Mouse (Mus musculus): ENCODE results near the gene Ints3. TPM values are rescaled to one million over a fixed set of nuclear protein-coding genes. Genes with fewer than 3 reads are reported as not detected.

Gene Ints3
- total RNA-seq (2021) = 10 to 100 TPM; 57.0 to 62.0 TPM

GRCm38 (mm10) chr3:90433381-90434020 is at the start of gene Ints3:
Gene Ints3 (minus strand): TSS chr3:90433622.
- intact Hi-C loops (cut with DNase I) = loop anchor here (5.0 kb wide), 1 partner anchor 34 kb away; the partner anchor contains the start of gene Npr1
- peak; percentile 99 to 100 for DNase-seq (ENCODE audit: extremely low spot score in 1 of 2, low spot score in 2 of 2)

- DNase-seq (ENCODE audit: extremely low spot score in 1 of 2, low spot score in 2 of 2) = peak; percentile 96 to 98
- intact Hi-C loops (cut with DNase I) = no loop called here
Observed at GRCm38 (mm10) chr3:90475831-90476611, 42.6 kb upstream of the Ints3 start, which contains the start of gene Ilf2. Gene Ilf2 (plus strand): TSS chr3:90476126.

GRCm38 (mm10) chr3:90475151-90475830 is 41.9 kb upstream of the Ints3 start:
- no peak for DNase-seq (ENCODE audit: extremely low spot score in 1 of 2, low spot score in 2 of 2)
- intact Hi-C loops (cut with DNase I) = no loop called here

DNA sequence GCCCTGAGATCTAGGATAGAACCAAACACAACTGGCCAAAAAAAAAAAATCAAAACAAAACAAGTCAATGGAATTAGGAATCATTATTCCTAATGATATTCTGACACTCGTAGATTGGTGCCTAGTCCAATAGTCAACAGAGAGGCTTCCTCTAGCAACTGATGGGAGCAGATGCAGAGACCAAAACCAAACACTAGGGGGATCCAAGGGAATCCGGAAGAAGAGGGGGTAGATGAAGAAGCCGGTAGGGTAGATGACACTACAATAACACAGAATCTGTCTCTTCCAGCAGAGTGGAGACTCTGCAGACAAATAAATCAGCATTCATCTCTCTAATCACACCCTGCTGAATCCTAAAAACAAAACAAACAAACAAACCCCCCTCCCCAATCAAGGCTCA is 38.8 kb upstream of the Ints3 start:
- intact Hi-C loops (cut with DNase I) = no loop called here
- peak in 1 of 2 experiments; percentile 37 for DNase-seq (ENCODE audit: extremely low spot score in 1 of 2, low spot score in 2 of 2)

GRCm38 (mm10) chr3:90467618-90468300 is 34.3 kb upstream of the Ints3 start:
- intact Hi-C loops (cut with DNase I) = loop anchor here (2.0 to 5.0 kb wide), 2 partner anchors 35 to 55 kb away; partner anchors contain the start of gene Ints3
- DNase-seq (ENCODE audit: extremely low spot score in 1 of 2, low spot score in 2 of 2) = no peak

DNA sequence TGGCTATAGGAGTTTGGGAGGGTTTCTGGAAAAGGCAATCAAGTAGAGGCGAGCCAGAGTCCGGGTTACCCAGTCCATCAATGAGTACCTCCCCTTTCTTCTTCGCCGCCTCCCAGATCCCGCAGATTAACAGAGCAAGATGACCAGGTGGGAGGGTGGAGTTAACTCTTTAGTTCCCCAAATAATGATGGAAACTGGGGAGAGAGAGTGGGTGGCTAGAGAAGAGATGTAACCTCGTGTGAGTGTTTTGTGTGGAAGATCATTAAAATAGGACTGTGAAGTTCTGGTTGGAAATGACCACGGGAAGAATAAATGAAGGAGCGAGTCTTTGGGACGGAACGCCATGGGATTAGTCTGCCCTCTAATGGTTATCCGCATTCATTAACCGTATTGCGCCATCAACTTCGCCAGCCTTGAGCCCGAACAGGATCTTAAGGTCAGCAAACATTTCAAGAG is 32.9 kb upstream of the Ints3 start:
- intact Hi-C loops (cut with DNase I) = loop anchor here (2.0 to 5.0 kb wide), 2 partner anchors 34 to 54 kb away; partner anchors contain the start of gene Ints3
- DNase-seq (ENCODE audit: extremely low spot score in 1 of 2, low spot score in 2 of 2) = peak; percentile 49 to 64

- intact Hi-C loops (cut with DNase I) = loop anchor here (2.0 to 5.0 kb wide), 2 partner anchors 33 to 53 kb away; partner anchors contain the start of gene Ints3
- DNase-seq (ENCODE audit: extremely low spot score in 1 of 2, low spot score in 2 of 2) = peak in 1 of 2 experiments; percentile 73
Observed at GRCm38 (mm10) chr3:90465686-90466310, 32.4 kb upstream of the Ints3 start, which contains the start of gene Npr1. Gene Npr1 (minus strand): TSS chr3:90465866.

GRCm38 (mm10) chr3:90465081-90465685 is 31.8 kb upstream of the Ints3 start:
- DNase-seq (ENCODE audit: extremely low spot score in 1 of 2, low spot score in 2 of 2) = peak in 1 of 2 experiments; percentile 48
- intact Hi-C loops (cut with DNase I) = loop anchor here (5.0 kb wide), 1 partner anchor 33 kb away; the partner anchor contains the start of gene Ints3

DNA sequence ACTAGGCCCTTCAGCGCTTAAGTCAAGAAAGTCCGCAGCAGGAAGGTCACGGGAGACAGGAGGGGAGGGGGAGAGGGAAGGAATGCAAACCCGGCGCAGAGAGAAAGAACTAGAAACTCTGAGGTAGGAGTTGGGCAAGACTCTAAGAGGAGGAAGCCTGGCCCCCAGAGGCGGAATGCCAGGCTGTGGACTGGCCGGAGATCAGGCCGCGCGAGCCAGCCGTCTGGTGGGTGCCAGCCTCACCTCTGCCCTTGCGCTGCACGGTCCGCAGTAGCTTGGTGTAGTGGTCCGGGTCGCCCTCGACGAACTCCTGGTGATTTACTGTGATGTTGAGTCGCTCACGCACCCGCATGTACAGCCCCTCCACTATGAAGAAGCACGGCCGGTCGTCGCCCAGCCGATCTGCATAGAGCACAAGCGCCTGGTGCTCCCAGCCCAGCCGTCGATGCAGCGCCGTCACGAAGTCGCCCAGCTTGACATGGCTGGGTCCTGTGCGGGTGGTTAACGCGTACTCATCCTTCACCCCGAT is 31.2 kb upstream of the Ints3 start:
- DNase-seq (ENCODE audit: extremely low spot score in 1 of 2, low spot score in 2 of 2) = peak in 1 of 2 experiments; percentile 48
- intact Hi-C loops (cut with DNase I) = loop anchor here (5.0 kb wide), 1 partner anchor 32 kb away; the partner anchor contains the start of gene Ints3

DNA sequence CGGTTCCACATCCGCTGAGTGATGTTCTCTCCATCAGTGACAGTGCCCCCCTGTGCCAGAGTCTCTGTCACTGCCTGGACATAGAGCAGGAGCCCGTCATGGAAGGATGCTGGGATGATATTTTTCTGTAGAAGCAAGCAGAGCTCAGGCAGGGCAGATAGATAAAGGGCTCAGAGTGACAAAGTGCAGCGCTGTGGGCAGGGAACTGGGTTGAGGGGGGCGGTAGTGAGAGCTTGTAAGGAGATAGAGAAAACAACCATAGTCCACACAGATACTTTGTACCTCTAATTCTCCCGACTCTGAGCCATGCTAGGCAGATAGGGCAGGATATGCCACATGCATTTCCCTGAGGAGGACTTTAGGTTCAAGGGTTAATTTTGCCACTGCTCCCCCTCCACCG is 29.2 kb upstream of the Ints3 start:
- intact Hi-C loops (cut with DNase I) = no loop called here
- DNase-seq (ENCODE audit: extremely low spot score in 1 of 2, low spot score in 2 of 2) = no peak

DNA sequence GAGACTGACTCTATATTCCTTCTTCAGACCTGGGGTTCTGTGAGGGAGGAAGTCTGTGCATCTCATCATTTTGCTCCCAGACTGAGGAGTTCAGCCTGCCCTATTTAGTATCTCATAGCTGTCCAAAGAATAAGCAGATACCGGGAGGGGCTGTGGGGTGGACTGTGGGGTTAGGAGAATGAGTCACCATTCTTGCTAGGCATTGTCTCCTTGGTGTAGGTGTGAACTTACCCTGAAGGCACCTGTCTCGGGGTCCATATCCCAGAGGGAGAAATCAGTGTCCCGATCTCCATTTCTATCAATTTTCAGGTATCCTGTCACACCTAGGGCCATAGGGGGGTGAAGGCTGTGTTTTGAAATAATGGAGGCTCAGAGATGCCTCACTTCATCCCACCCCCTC is 28.5 kb upstream of the Ints3 start:
- no peak for DNase-seq (ENCODE audit: extremely low spot score in 1 of 2, low spot score in 2 of 2)
- intact Hi-C loops (cut with DNase I) = no loop called here

DNA sequence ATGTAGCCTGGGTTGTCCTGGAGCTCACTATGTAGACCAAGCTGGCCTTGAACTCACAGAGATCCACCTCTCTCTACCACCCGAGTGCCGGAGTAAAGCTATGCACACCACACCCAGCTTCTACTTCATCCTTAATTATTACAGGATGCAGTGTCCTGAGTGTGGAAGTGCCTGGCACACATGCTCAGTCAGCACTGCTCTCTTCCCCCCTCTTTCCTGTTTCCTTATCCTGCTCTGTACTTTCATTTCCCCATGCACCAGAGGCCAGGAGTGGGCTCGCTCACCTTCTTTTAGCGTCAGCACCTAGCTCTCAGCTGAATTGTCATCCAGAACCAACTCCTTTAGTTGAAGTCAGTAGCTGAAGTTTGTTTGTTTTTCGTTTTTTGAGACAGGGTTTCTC is 26.9 kb upstream of the Ints3 start:
- intact Hi-C loops (cut with DNase I) = no loop called here
- DNase-seq (ENCODE audit: extremely low spot score in 1 of 2, low spot score in 2 of 2) = no peak

DNA sequence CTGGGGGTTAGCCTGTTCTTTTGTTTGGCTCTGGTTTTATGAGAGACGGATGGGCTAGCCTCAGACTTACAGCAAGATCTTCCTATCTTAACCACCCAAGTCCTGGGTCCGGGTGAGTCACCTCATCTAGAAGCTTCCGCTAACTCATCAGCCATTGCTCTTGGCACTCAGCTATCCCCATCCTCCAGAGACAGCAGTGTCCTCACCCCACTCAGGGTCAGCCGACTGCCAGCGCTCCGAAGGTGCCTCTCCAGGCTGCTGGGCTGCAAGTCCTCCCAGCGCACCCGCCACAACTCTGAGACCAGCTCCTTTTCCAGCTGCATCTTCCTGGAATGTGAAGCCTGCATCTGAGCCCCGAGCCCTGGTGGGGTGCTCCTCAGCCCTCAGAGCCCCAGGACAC is 26.3 kb upstream of the Ints3 start:
- intact Hi-C loops (cut with DNase I) = no loop called here

GRCm38 (mm10) chr3:90454931-90455330 is 21.5 kb upstream of the Ints3 start:
- DNase-seq (ENCODE audit: extremely low spot score in 1 of 2, low spot score in 2 of 2) = no peak

More for the DNA sequence above, 26.3 kb upstream of the Ints3 start:
- DNase-seq (ENCODE audit: extremely low spot score in 1 of 2, low spot score in 2 of 2) = no peak

DNA sequence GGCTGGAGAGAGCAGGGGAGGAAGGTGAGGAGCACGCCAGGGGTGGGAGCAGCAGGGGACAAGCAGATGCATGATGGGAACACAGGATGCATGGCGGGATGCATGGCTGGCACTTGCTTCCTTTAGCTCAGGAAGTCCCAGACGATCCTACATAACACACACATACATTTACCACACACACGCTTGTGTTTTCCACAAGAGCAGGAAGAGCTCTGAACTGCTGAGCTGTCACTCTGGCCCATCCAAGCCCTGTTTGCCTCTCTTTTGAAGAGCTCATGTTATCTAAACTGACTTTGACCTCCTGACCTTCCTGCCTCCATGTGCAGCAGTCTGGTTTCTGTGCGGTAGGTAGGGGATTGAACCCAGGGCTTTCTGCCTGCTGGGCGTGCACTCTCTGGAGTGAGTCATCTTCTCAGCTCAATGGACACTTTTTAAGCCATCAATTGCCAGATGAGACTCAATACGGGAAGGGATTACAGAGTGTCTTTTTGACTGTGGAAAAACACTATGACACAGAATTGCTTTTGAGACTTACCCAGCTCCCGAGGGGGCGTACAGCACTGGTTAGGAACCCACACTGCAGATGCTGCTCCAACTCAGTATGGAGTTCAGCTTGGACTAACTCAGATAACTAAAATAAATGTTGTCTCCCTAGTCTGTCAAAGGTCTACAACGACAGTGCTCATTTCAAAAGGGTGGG is 18.1 kb upstream of the Ints3 start:
- intact Hi-C loops (cut with DNase I) = no loop called here
- DNase-seq (ENCODE audit: extremely low spot score in 1 of 2, low spot score in 2 of 2) = no peak

More at GRCm38 (mm10) chr3:90454931-90455330, 21.5 kb upstream of the Ints3 start:
- intact Hi-C loops (cut with DNase I) = no loop called here

GRCm38 (mm10) chr3:90450874-90451273 is 17.5 kb upstream of the Ints3 start:
- DNase-seq (ENCODE audit: extremely low spot score in 1 of 2, low spot score in 2 of 2) = no peak
- intact Hi-C loops (cut with DNase I) = no loop called here

DNA sequence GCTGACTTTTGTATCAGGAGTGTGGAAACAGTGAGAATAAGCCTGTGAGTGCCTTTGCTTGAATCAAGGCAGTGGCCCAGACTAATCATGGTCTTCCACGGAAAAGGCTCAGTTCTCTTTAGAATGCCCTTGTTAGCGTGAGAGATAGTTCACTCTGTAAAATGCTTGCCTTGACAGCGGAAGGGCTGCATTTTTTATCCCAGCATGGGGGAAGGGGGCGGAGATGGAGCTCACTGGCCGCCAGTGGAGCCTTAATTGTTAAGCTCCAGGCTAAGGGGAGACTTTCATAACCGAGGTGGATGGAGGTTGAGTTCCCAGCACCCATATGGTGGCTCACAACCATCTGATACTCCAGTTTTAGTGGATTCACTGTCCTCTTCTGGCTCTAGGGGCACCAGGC is 15.2 kb upstream of the Ints3 start:
- intact Hi-C loops (cut with DNase I) = no loop called here
- no peak for DNase-seq (ENCODE audit: extremely low spot score in 1 of 2, low spot score in 2 of 2)
